Mouse (Mus musculus) natural killer cell, adult 2 months (primary cell): ENCODE results near the gene Gp9.

ENCODE experiments used
- DNase-seq, 2 experiments: peaks; one replicate each; pipeline ENCODE4 v3.0.0; 2022; ENCODE audit warnings: low spot score in 2 of 2

The Gp9 gene

GRCm38 (mm10) chr6:87777842-87778241, at the start of gene Gp9:
TSS of gene Gp9 (plus strand) at chr6:87778072.
- no peak for DNase-seq

- no peak for DNase-seq
Measured at GRCm38 (mm10) chr6:87728102-87728501, 49.8 kb upstream of the Gp9 start.

- DNase-seq = no peak
Measured at GRCm38 (mm10) chr6:87730141-87730540, 47.7 kb upstream of the Gp9 start.

- no peak for DNase-seq
Measured at GRCm38 (mm10) chr6:87730591-87731462, 47.0 kb upstream of the Gp9 start, which contains the start of gene Efcc1. TSS of gene Efcc1 (plus strand) at chr6:87730869.

GRCm38 (mm10) chr6:87731463-87732095, 46.3 kb upstream of the Gp9 start:
- DNase-seq = no peak

- DNase-seq = no peak
Measured at GRCm38 (mm10) chr6:87732151-87733011, 45.5 kb upstream of the Gp9 start.

DNA sequence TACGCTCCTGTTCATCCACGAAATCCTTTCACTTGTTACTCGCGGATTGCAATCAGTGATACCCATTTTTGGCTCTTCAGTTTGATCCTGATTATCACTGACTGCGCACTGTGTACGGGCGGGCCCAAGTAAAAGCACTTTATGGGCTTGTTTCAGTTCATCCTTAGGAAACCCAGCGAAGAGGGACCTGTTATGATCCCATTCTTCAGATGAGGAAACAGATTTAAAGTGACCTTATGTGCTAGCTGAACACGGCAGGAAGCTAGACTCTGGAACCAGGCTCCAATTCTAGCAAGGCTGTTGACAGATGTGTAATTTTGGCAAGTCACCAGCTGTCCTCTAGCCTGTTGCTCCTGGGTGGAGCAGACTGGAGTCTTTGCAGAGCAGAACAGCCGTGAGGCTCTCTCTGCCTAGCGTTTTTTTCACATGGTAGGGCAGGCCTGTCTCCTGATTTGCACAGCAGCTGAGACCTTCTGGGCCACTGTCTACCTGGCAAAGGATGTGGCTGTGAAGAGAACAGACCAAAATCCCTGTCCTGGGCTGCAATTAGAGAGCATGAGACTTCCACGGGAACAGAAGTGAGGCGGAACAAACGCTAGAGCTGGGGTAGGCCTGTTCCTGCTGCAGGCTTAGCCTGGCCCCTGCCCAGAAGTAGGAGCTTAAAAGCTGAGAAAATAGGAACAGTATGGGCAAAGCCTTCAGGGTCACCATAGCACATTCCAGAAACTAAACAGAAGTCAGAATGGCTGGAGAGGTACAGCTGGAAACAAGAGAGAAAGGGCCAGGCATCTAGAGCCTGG, 44.5 kb upstream of the Gp9 start:
- no peak for DNase-seq

DNA sequence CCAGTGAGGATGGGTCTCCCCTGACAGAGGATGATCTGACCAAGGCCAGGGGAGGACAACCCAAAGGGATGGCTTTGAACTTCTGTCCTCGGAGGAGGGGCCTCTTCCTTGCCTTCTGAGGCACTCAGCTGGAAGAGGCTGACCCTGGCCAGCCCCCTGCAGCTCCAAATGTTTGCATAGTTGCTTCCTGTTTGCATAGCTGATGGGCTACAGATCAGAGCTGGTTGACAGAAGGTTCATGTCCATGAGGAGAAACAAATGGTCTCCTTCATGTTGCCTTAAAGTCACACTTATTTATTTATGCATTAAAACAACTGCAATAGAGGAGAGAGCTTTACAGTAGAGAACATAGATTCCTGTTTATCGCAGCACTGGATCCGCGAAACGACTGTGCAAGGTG, 43.7 kb upstream of the Gp9 start:
- DNase-seq = no peak

- no peak for DNase-seq
Measured at GRCm38 (mm10) chr6:87736923-87737322, 40.9 kb upstream of the Gp9 start.

DNA sequence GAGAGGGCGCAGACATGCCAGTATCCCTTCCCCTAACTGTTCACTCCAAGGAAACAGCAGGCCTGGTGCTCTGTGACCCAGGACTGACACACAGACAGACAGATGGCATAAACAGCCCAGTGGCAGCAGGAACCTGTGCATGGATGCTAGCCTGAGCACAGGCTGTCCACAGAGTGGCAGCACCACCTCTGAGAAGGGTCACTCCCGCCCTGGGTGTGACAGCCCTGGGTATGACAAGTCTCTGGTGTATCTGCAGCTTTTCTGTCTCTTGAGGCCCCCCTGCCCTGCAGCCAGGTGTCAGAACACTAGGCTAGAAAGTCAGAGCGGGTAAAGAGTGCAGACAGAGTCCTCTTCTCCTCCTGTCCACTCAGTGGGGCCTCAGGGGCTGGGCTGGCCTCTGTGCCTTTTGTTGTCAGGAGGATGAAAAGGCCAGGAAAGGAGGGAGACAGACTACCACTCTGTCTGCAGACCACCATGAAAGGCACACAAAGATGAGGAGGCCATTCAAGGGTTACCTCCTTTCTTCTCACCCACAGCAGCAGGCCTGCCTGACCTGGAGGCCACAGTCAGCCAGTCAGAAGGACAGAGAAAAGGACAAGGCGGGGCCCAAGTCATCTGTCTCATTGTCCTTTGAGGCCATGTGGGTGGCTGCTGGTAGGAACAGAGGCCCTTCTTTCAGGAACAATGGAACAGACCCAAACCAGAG, 39.8 kb upstream of the Gp9 start:
- DNase-seq = no peak

DNA sequence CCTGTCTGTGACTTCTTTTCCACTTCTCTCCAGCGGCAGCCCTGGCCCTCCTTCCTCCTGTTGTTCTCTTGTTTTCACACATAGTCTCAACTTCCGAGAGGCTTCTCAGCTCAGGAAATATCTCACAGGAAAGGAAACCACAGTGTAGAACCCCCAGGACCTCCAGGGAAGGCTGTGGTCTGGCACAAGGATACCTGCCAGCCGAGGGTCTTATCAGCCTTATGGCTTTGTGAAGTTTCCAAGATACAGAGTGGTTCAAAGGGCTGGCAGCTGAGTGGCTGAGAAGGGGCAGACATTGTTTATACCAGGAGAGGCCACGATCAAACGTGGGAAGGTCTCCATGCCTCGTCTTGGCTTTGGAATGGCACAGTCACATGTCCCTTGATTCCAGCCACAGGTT, 38.0 kb upstream of the Gp9 start:
- no peak for DNase-seq

DNA sequence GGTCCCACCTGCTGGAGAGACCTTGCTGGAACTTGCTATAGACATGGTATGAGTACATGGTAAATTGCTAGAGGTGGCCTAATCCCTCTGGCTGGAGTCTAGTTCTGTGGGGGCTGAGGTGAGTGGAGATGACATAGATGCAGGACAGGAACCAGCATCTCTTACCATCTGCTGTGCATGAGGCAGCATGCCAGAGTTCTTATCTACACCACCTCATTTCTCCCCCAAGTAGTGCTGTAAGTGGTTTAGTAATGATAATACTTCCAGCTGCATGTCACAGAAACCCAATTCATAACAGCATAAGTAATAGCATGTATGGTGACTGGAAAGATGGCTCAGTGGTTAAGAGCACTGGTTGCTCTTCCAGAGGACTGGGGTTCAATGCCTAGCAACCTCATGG, 37.4 kb upstream of the Gp9 start:
- DNase-seq = no peak

DNA sequence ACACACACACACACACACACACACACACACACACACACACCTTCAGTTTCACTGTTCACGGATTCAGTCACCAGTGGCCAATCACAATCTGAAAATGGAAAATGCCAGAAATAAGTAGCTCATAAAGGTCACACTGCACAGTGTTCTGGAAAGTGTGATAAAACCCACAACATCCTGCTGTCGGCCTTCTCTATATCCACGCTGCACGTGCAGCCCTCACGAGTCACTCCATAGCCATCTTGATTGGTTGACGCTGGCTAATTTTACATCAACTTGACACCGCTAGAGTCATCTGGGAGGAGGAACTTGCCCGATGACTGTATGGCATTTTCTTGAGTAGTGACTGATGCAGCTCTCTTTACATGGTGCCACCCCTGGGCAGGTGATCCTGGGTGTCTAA, 35.9 kb upstream of the Gp9 start:
- DNase-seq = peak; percentile 51 to 56

- DNase-seq = peak; percentile 55 to 68
Measured at GRCm38 (mm10) chr6:87742804-87743203, 35.1 kb upstream of the Gp9 start.

- DNase-seq = peak; percentile 28 to 31
Measured at GRCm38 (mm10) chr6:87743281-87743680, 34.6 kb upstream of the Gp9 start.

- DNase-seq = no peak
Measured at GRCm38 (mm10) chr6:87744632-87745031, 33.2 kb upstream of the Gp9 start.

- DNase-seq = no peak
Measured at GRCm38 (mm10) chr6:87745301-87745700, 32.6 kb upstream of the Gp9 start.

DNA sequence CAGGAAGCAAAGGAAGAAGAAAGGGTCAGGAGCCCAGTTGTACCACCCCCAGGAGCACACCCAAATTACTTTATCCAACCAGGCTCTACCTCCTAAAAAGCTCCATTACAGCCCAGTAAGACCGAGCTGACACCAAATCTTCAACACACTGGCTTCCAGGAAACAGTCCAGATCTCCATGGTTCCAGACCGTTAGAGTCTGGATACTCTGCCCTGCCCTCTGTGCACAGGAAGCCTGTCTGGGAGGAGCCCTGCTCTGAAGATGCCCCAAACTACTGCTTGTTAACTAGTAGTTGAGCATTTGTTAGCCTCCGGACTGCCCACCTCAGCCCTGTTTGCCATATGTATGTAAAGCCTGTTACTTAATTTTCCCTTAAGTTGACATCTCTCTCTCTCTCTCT, 31.8 kb upstream of the Gp9 start:
- no peak for DNase-seq

DNA sequence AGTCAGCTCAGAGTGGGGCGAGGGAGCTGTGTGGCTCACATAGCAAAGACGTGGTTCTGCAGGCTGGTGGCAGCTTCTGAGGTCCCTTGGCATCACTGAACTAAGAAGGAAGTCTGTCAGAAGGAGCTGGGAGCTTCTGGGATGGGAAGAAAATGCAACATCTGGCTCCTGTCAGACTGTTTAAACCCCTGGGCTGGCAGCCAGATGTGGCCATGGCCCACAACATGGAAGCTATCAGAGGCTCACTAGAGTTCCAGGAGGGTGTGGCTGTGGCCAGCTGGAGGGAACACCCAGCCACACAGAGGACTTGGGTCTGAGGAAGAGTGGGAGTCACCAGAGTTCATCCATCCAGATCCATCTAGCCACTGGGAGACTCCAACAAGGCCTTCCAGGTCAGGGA, 31.0 kb upstream of the Gp9 start:
- no peak for DNase-seq

- DNase-seq = no peak
Measured at GRCm38 (mm10) chr6:87748078-87748477, 29.8 kb upstream of the Gp9 start.

GRCm38 (mm10) chr6:87748531-87748930, 29.3 kb upstream of the Gp9 start:
- DNase-seq = no peak
